Mouse (Mus musculus) thymus, postnatal 36 days (tissue): ENCODE measurements around the gene Tnk1.

Experiments used
- DNase-seq, 2 experiments: peaks; one replicate each; pipeline ENCODE4 v3.0.0; 2022; ENCODE audit warnings: mixed read lengths in 2 of 2

Gene Tnk1

DNA sequence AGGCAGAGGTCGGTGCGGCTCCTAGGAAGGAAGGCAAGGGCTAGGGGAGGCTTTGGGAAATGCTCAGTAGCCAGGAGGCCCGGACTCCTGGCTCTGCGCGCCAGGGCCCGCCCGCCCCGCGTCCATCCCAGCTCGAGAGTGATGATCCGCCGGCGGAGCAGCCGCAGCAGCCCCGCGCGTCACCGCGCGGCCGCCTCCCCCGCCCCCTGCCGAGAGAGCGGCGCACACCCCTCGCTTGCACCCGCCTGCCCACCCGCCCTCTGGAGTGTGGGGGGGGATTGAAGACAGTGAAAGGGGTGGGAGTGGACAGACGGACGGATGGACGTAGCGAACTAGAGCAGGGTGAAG is 21.0 kb downstream of the Tnk1 start, which contains the start of gene Nlgn2:
Gene Nlgn2, minus strand, starts transcription at position 181 of the 348 bp plus-strand sequence.
- no peak for DNase-seq

DNA sequence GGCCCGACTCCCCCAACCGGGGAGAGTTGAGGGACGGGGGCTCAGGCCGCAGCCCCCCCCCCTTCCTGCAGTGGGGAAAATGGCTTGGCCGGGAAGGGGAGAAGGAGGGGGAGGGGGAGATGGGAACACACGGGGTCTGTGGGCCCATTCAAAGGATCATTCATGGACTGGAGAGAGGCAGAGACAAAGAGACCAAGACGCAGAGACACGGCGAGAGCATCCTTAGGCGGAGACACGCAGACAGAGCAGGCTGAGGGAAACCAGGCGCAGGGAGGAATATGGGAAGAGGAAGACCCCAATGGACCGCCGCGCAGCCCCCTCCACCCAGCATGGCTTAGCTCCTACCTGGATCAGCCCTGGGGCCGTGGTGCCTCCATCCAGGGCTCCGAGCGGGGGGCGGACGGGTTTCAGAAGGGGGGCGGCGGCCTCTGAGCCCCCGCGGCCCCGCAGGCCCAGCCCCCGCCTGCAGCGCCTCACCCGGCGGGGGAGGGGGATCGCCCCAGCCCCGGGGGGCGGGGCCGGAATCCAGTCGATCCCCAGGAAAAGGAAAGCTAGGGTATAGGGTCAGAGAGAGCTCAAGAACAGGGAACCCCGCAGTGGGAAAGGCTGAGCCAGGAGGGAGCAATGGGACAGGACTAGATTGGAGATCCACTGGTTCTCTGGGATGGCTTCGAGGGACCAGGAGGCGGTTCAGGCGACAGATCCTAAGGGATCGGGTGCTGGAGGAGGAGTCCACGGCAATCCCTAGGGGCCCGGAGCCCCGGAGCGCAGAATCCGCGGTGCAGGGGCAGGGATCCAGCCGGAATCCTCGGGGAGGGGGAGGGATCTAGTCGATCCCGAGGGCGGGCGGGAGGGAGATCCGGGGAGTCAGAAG is 21.6 kb downstream of the Tnk1 start:
- DNase-seq, result peak; percentile 26 to 54

DNA sequence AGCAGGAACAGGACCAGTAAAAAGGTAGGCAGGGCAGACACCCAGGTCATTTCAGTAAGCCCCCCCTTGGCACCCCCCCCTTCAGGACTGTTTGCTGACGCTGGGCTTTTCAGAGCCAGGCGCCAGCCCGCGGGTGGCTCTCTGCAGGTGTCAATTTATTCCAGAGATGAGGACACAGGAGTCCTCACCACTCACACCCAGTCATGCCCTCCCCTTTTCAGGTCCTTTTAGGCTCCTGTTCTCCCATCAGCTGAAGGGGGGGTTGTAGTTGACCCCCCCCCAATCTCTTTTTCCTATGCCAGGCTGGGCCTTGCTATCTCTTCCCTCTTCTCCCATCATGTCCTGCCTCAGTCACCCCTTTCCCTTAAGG is 22.6 kb downstream of the Tnk1 start:
- no peak for DNase-seq

DNA sequence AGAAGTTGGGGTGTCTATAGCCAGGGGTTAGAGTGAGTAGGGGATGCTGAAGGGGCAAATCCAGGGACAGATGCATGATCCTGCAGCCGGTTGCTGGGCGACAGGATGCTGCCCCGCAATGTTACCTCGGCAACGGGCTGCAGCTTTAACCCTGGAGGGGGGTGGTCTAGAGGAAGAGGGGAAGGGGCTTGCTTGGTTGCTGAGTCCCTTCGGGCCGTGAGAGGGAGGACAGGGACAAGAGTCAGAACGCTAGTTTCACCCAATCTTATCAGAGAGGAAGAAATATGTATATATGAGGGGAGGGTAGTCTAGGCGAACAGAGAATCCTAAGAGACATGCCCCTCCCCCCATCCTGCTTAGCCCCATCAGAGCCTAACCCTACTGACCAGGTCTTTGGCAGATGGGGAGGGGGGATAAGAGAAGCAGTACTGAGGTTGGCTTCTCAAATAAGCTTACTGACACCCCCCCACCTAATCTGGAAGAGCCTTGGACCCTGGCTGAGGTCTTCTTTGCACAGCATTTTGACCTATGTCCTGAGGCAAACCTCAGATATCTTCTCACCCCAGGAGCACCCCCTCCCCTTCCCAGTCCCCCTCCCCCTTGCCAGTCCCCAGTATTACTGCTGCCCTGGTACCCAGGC is 23.1 kb downstream of the Tnk1 start:
- no peak for DNase-seq

GRCm38 (mm10) chr11:69834001-69834549 is 24.5 kb downstream of the Tnk1 start:
- DNase-seq, result peak; percentile 60 to 73

GRCm38 (mm10) chr11:69833554-69833953 is 25.0 kb downstream of the Tnk1 start:
- no peak for DNase-seq

DNA sequence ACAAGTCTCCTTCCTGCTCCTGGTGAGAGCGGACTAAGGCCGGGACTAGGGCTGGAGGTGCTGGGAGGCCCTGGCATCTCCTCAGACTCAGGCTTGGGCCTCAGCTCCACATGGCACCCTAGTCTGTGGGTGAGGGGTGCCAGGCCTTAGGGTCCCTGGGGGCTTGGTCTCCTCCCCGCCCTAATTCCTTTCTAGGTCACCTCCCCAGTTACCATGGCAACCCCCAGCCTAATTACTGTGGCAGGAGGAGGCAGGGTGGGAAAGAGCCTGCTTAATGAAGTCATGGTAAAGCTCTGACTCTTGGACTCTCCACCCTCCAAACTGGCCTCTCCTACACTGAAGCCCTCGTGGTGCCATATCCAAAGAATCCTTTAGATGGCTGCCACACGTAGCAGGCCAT is 29.7 kb downstream of the Tnk1 start:
- DNase-seq, result no peak

DNA sequence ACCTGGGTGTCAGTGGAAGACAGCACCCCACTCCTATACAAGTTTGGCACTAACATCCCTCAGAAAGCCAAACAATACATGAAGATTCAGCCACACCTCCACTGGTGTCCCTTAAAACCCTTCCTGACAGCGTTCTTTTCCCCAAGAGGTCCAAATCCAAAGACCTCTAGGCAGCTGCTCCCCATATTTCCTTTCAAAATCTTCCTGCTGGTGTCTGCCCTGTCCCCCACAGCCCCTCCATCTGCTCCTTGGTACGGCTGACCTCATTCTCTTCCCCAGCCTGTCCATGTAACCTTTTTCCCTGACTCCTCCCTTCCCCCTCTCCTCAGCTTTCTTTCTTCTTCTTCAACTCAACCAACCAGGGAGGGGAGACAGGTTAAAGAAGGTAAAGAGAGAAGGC is 35.1 kb downstream of the Tnk1 start:
- DNase-seq, result no peak

DNA sequence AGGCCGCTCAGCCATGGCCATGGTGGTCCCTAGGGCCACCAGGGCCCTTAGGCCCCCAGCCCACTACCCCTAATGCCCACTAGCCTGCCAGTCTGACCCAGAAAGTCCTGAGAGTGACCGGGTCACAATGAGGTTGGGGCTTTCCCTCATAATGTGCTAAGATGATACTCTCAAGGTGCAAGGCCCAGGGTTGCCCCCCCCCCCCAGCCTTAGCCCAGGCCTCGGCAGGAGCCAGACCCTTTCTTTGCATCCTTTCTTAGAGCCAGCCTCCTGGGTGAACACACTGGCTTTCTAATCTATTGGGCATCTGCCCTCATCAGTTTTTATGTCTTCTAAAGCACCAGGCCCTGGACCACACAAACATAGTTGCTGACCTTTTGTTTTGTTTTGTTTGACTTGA is 36.5 kb downstream of the Tnk1 start, which contains the start of gene Spem1:
Gene Spem1, minus strand, starts transcription at position 101 of the 400 bp plus-strand sequence.
- no peak for DNase-seq

DNA sequence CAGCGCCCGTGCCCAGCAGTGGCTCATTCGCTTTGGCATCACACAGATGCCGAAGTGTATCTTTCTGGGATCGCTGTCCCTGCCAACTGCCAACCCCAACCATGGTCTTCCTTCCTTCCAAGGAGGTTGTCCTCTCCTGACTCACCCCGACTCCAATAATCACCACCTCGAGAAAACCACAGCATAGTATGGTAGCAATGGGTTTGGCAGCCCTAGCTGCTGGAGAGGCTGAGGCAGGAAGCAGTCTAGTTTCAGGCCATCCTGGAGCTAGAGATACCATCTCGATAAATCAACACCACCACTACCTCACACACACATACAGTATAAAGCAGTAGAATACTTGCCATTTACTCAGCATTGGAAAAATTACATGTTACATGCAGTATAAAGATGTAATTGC is 39.7 kb downstream of the Tnk1 start:
- DNase-seq, result no peak

DNA sequence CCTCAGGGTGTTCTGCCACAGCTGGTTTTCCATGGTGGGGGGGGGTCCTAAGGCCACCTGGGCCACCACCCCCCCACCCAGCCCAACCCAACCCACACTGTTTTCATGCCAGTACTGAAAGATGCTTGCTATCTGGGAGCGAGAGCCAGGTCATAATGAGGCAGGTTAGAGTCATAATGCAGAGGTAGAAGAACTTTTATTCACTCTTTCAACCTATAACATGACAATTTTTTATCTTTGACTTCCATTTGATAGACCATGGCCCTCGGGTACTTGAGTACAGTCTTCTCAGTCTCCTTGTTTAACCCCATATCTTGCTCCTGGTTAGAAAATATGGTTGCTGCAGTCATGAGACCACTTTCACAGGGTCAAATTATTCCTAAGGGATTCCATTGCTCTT is 40.2 kb downstream of the Tnk1 start, which contains the start of gene Spem2:
Gene Spem2, minus strand, starts transcription at position 101 of the 400 bp plus-strand sequence.
- DNase-seq, result no peak

GRCm38 (mm10) chr11:69816520-69816919 is 42.0 kb downstream of the Tnk1 start:
- DNase-seq, result no peak

DNA sequence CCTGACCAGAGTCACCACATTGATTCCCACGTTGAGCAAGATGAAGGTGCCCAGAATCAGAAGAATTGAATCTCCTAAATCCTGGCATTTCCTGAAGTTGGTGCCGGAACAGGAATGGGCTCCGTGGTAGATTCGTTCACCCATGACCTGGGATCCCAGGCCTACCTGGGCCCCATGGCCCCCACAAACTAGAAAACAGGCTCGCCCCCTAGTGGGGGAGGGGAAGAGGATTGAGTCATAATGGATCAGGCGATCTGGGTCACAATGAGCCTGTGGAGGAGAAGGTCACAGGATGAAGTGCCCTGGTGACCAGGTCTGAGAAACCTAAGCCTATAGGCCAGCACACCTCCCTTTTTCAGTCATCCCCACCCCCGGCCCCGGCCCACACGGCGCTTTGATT is 43.4 kb downstream of the Tnk1 start, which contains the start of gene Gm39566:
Gene Gm39566, minus strand, starts transcription at position 144 of the 400 bp plus-strand sequence.
- DNase-seq, result no peak

GRCm38 (mm10) chr11:69810280-69810679 is 48.2 kb downstream of the Tnk1 start:
- DNase-seq, result no peak

- no peak for DNase-seq
These were observed 50.9 kb downstream of the Tnk1 start for GRCm38 (mm10) chr11:69807641-69808040.

GRCm38 (mm10) chr11:69806378-69806777 is 52.2 kb downstream of the Tnk1 start:
- no peak for DNase-seq

DNA sequence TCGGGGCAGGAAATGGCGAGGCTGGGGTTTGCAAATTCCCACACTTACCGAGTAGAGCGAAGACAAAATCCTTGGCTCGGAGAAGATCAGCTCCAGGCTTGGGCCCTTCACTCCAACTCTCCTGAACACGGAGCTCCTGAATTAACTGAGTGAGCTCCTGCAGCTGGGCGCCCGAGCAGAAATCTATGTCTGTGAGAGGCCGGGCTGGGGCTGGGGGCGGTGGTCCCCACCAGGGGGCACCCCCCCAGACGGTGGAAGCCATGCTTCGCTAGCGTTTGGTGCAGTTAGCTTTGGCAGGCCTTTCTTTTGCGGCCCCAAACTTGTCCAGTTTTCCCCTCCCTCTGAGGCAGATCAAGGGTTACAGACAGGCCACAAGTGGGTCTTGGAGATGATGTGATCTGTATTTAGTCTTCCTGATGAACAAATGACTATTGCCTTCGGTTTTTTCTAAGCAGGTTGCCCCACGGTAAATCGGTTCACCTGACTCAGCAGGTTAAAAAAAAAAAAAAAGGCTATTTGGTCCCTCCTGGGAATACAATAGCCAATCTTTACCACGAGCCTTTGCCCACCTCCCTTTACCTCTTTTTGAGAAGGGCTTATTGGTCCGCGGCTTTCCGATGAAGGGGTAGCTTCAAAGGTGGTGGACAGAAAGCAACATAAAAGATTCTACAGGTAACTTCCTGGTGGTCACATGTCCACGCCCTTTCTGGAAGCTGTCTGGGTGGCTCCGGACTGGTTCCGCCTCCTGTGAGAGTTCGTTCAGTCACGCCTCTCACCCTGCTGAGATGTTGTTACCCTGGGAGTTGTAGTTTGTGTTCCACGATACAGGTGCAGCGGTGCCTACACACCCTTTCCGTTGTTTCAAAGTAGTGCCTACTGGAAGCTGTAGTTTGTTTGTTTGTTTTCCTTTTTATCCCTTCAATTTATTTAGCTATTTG is 53.3 kb downstream of the Tnk1 start, which contains the start of gene Tmem102:
Gene Tmem102, minus strand, starts transcription at position 653 of the 938 bp plus-strand sequence.
- no peak for DNase-seq

GRCm38 (mm10) chr11:69804652-69804940 is 53.9 kb downstream of the Tnk1 start:
- DNase-seq, result no peak

DNA sequence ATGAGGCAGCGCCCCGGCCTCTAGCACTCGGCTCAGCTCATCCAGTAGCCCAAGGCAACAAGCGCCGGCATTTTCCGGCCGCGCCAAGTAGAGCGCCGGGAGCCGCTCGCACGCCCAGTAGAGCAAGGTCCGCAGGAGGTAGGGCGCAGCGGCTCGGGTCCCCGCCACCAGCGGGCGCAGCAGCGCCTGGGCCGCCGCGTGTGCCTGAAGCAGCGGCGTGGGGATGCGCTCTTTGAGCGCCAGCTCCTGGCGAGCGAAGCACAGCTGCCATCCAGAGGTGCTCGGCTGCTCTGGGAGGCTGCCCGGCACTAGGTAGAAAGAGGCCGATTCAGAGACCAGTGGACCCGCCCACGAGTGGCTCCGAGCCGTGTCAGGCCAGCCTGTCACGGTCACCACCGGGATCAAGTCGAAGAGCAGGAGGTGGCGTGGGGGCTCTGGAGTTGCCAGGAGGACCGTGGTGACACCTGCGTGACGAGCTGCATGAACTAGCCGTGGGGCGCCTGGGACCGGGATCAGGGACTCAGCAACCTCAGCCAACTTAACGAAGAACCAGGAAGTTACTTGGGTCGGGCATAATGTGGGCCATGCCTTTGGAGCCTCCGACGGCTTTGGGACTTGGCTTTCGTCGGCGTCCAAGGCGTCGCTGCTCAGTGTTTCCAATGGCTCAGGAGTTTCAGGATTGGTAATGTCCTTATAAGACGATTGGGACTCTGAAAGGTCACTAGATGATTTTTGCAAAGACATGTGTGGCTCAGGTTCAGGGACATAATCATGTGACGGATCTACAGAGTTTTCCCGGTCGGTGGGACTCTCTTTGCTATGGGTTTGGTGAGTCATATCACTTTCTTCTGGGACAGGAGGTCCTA is 54.5 kb downstream of the Tnk1 start:
- peak; percentile 80 to 84 for DNase-seq

DNA sequence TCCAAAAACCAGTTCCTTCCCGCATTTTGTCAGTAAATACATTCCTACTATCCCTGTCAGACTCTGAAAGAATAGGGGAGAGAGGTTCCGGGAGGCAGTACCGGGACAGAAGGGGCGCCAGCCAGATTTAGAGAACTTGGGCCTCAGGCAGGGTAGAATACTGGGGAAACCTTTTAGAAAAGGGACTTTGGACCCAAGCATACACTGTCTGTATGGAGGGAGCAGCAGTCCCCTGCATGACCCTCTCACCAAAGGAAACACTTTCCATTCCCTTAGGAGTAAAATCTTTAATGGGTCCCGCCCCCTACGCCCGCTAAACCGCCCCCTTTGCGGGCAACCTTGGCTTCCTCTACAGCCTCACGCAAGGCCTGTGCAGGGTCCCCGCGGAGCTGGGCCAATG is 55.2 kb downstream of the Tnk1 start:
- DNase-seq, result no peak

DNA sequence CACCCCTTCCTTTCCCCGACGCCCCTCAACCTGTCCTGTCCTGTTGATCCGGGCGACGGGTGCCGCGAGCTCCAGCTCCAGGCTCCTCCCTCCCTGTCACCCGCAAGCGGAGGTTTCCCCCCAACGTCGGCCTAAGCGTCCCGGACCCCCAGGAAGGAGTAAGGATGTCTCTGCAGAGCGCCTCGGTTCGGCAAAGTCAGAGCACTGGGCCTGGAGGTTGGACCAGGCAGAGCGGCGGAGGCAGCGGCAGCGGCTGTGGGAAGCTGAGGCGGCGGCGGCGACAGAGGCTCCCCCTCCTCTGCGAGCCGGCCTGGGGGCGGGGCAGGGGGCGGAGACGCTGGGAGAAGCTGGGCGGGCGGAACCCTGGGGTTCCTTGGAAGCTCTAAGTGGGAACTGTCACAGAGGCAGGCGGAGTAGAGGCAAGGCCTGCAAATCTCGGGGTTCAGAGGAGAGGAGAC is 55.9 kb downstream of the Tnk1 start:
- DNase-seq, result peak; percentile 81 to 83
